Mouse (Mus musculus) spleen, adult 2 months (tissue): Measurements from ENCODE around the gene Spats2. TPM values are rescaled to one million over a fixed set of nuclear protein-coding genes. Genes with fewer than 3 reads are reported as not detected.
A peak's percentile ranks its signal among the peaks of the same experiment; 100 is the strongest.

Source experiments
- DNase-seq, 2 experiments: peaks; one replicate each; pipeline versions ENCODE4 v3.0.0 to v3.0.0-alpha.2; 2012 to 2021; ENCODE audit warnings: low spot score in 2 of 2, low read depth in 1 of 2
- H3K27ac ChIP-seq: fragments of 200-500 bp; 2 replicates; pipeline ENCODE4 v1.5.1; 2012; ENCODE audit warnings: low read length, inconsistent platforms; ENCODE audit not compliant: insufficient read depth
- H3K27me3 ChIP-seq: fragments of 200-500 bp; 2 replicates; pipeline ENCODE4 v1.6.1; 2012; ENCODE audit warnings: mild to moderate bottlenecking, moderate library complexity, low read length, inconsistent platforms; ENCODE audit not compliant: control insufficient read depth, insufficient read depth
- H3K36me3 ChIP-seq: fragments of 200-500 bp; 2 replicates; pipeline ENCODE4 v1.6.1; 2012; ENCODE audit warnings: mild to moderate bottlenecking, low read length, inconsistent platforms; ENCODE audit not compliant: control insufficient read depth, insufficient read depth
- H3K4me1 ChIP-seq: fragments of 200-500 bp; 2 replicates; pipeline ENCODE4 v1.6.1; 2011; ENCODE audit warnings: inconsistent platforms; ENCODE audit not compliant: control insufficient read depth, insufficient read depth, insufficient read length
- H3K4me3 ChIP-seq: fragments of 200-500 bp; 2 replicates; pipeline ENCODE4 v1.5.1; 2011; ENCODE audit warnings: mild to moderate bottlenecking, inconsistent platforms; ENCODE audit not compliant: insufficient read depth, insufficient read length; ENCODE audit errors: extremely low read depth
- CTCF ChIP-seq: fragments of 200-500 bp; IDR thresholded peaks from 2 replicates; pipeline ENCODE4 v1.5.1; 2011; ENCODE audit warnings: mild to moderate bottlenecking, inconsistent platforms; ENCODE audit not compliant: insufficient read depth, insufficient read length, insufficient replicate concordance; ENCODE audit errors: extremely low read depth
- POLR2A ChIP-seq: fragments of 200-500 bp; IDR thresholded peaks from 2 replicates; pipeline ENCODE4 v1.6.1; 2011; ENCODE audit warnings: low read depth, low read length, inconsistent platforms
- WGBS: fragments of 180-500 bp; shearing (Covaris S2); methylation state at CpG from one replicate; pipeline ENCODE4 v1.1.7; 2018; 5-methylcytosine and 5-hydroxymethylcytosine counted together
- polyA plus RNA-seq: library from polyadenylated mRNA; depleted of rRNA; stranded (reverse); fragments of >200 nt; gene quantifications from 2 replicates; pipeline ENCODE4 v1.2.3, GENCODE M21; 2012; rRNA removed

Gene Spats2
- polyA plus RNA-seq, 1 experiment: 1.5 TPM

- Histone ChIP-seq H3K36me3 (no peaks in the 10 kb centered on the region), H3K4me1 (peaks cover 8% of the 10 kb centered on the region; the same call in 1 of the 2 replicates), H3K27ac (no peak overlapping the region), H3K27me3 (no peaks in the 10 kb centered on the region), H3K4me3 (no peak overlapping the region)
- no peak for DNase-seq
- TF ChIP-seq POLR2A: no peak
- TF ChIP-seq CTCF: no peak
- 62% methylated on average over 6 of the region's 6 CpGs for WGBS
Observed at GRCm38 (mm10) chr15:99255241-99255749, 129.6 kb downstream of the Spats2 start.

- Histone ChIP-seq H3K27me3 (no peaks in the 10 kb centered on the region), H3K27ac (no peak overlapping the region), H3K4me1 (peaks cover 6% of the 10 kb centered on the region; the same call in 1 of the 2 replicates), H3K36me3 (no peaks in the 10 kb centered on the region), H3K4me3 (no peak overlapping the region)
- TF ChIP-seq CTCF (no peak), POLR2A (no peak)
- DNase-seq: no peak
- WGBS: 64% methylated on average over 8 of the region's 8 CpGs
Observed at GRCm38 (mm10) chr15:99259167-99259729, 133.5 kb downstream of the Spats2 start.

- Histone ChIP-seq H3K4me1 (peaks cover under 1% of the 10 kb centered on the region; the same call in 1 of the 2 replicates), H3K27me3 (no peaks in the 10 kb centered on the region), H3K27ac (no peak overlapping the region), H3K4me3 (no peak overlapping the region), H3K36me3 (no peaks in the 10 kb centered on the region)
- DNase-seq: peak; percentile 34 to 65
- TF ChIP-seq POLR2A: no peak
- no peak for TF ChIP-seq CTCF
- WGBS: 8% methylated on average over 6 of the region's 10 CpGs
Observed at GRCm38 (mm10) chr15:99259730-99260252, 134.1 kb downstream of the Spats2 start.

GRCm38 (mm10) chr15:99262702-99263101 is 137.0 kb downstream of the Spats2 start:
- Histone ChIP-seq H3K36me3 (no peaks in the 10 kb centered on the region), H3K4me3 (no peak overlapping the region), H3K4me1 (no peaks in the 10 kb centered on the region; the same call in 1 of the 2 replicates), H3K27me3 (no peaks in the 10 kb centered on the region), H3K27ac (no peak overlapping the region)
- 84% methylated on average over 10 of the region's 10 CpGs for WGBS
- TF ChIP-seq CTCF (no peak), POLR2A (no peak)
- DNase-seq: no peak

Other genes with a start within 250 kb of the Spats2 start
- 5.4 and 6.0 TPM in 2 replicates for gene Rhebl1, start 231.4 kb upstream of the Spats2 start, polyA plus RNA-seq
- 1.6 and 2.3 TPM in 2 replicates for gene Dhh, start 227.4 kb upstream of the Spats2 start, polyA plus RNA-seq
- 112 and 191 TPM in 2 replicates for gene Lmbr1l, start 207.7 kb upstream of the Spats2 start, polyA plus RNA-seq
- gene Tuba1b, start 191.4 kb upstream of the Spats2 start, polyA plus RNA-seq: 694 and 1,212 TPM in 2 replicates
- gene Gm49450, start 172.4 kb upstream of the Spats2 start, polyA plus RNA-seq: 16.3 and 63.6 TPM in 2 replicates
- 116 and 126 TPM in 2 replicates for gene Tuba1a, start 172.2 kb upstream of the Spats2 start, polyA plus RNA-seq
- gene Tuba1c, start 96.0 kb upstream of the Spats2 start, polyA plus RNA-seq: 119 and 126 TPM in 2 replicates
- gene Prph, start 70.7 kb upstream of the Spats2 start, polyA plus RNA-seq: 0.99 and 1.4 TPM in 2 replicates
- gene Troap, start 51.3 kb upstream of the Spats2 start, polyA plus RNA-seq: 5.9 and 7.5 TPM in 2 replicates
- gene C1ql4, start 38.1 kb upstream of the Spats2 start, polyA plus RNA-seq: not detected in 2 replicates
- gene Dnajc22, start 32.7 kb upstream of the Spats2 start, polyA plus RNA-seq: 0.35 and 0.60 TPM in 2 replicates
- 3.5 and 3.7 TPM in 2 replicates for gene Kcnh3, start 98.9 kb downstream of the Spats2 start, polyA plus RNA-seq
- 48.5 and 63.1 TPM in 2 replicates for gene Mcrs1, start 126.0 kb downstream of the Spats2 start, polyA plus RNA-seq
- gene Prpf40b, start 169.2 kb downstream of the Spats2 start, polyA plus RNA-seq: 27.1 and 31.4 TPM in 2 replicates
- 0.02 and 0.05 TPM in 2 replicates for gene Fam186b, start 170.0 kb downstream of the Spats2 start, polyA plus RNA-seq
- gene Fmnl3, start 244.6 kb downstream of the Spats2 start, polyA plus RNA-seq: 25.6 and 30.8 TPM in 2 replicates